Mouse (Mus musculus): Measurements from ENCODE around the gene Sec1.

Sec1 gene

DNA sequence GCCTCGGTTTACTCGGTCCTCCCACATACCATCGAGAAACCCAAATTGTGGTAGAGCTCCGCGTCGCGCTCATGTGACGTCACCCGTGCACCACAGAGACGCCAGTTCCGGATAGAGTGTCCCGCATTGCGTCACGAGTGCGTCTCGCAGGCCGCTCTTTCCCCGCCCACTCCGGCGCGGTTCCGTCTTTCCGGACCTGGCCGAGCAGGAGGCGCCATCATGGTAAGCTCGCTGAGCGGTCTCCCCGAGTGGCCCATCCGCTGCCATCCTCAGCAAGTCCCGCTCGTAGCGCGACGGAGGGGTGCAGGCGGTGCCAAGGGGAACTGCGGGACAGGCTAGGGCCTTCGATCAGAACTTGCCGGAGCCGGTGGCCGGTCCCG lies 23.7 kb upstream of the Sec1 start, which contains the start of gene Sphk2:
TSS of gene Sphk2 (minus strand) at position 85 of the 380 bp plus-strand sequence.
- DNase-seq (ENCODE audit: low spot score), result peak; percentile 97

DNA sequence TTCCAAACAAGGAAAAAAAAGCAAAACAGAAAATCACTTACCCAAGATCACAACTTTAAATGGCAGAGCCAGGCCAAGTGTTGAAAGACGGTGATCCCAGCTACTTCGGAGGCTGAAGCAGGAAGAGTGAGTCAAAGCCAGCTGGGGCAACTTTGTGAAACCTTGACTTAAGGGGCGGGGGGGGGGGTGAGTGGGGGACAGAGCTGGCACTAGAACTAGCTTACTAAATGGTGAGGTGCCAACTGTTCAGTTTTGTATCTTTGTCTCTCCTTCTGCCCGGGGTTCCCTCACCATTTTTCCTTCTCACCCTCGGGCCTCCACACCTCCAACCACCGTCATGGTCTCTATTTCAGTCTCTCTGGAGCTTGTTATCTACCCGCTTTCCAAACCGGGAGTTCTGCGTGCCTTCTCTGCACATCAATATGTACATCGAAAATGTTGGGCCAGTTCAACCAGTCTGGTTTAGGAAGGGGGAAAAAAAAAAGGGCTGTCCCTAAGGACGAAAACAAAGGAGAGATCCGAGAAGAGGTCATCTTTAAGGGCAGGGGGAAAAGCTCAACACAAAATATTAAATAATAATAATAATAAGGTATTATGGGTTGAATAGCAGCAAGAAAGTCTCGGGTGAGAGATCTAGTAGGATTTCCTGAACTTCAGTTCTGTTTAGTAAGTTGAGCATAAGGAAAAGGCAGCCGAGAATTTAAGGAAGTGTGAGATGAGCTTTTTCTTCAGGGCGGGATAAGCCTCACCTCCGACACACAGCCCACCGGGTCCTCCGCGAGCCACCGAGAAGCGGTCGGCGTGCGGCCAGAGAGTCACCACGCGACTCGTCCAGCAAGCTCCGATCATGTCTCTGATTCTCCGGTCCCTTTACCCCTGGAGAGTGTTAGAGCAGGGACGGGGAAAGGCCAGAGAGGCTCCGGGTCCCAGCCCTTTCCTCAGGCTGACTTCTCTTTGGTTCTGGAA lies 23.0 kb upstream of the Sec1 start:
- DNase-seq (ENCODE audit: low spot score), result no peak

DNA sequence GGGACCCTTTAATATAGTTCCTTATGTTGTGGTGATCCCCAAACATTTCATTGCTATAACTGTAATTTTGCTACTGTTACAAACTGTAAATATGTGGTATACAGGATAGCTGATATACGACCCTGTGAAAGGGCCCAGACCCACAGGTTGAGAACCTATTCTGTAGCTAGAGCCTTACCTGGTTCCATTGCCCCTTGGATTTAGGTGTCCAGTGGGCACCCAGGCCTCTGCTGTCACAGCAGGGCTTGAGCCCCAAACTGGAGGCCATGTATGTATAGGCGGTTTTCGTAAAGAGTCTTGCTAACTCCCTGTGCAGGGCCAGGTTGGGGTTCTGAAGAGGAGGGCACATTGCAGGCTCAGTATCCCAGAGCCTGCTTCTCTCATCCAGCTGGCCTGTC lies 22.3 kb upstream of the Sec1 start:
- DNase-seq (ENCODE audit: low spot score), result no peak

DNA sequence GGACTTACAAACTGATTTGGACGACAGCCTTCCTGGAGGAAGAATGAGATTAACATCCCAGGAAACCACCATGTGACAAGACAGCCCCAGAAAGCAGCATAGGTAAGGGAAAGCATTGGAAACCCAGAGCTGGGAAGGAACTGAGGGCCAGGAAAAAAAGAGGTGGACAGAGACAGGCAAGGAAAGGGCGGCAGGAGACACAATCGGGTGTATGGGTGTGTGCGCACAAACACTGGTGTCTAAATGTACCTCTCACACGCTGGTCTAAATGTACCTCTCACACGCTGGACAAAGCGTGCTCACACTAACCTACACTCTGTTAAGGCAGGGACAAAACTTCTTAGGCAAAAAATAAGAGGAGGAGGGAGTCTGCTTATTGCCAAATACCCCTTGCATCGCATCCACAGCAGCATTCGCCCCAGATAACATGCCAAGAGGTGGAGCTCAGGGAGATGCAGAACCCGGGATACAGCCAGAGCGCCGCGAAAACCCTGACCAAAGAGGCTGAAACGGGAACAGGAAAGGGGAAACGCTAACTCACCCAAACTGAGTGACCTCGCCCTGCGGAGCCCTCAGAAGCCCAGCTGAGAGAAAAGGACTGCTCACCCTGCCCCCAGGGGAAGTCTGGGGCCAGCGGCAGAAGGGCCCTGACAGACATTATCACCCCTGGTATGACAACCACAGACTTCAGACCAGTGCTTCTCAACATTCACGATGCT lies 21.7 kb upstream of the Sec1 start:
- no peak for DNase-seq (ENCODE audit: low spot score)

DNA sequence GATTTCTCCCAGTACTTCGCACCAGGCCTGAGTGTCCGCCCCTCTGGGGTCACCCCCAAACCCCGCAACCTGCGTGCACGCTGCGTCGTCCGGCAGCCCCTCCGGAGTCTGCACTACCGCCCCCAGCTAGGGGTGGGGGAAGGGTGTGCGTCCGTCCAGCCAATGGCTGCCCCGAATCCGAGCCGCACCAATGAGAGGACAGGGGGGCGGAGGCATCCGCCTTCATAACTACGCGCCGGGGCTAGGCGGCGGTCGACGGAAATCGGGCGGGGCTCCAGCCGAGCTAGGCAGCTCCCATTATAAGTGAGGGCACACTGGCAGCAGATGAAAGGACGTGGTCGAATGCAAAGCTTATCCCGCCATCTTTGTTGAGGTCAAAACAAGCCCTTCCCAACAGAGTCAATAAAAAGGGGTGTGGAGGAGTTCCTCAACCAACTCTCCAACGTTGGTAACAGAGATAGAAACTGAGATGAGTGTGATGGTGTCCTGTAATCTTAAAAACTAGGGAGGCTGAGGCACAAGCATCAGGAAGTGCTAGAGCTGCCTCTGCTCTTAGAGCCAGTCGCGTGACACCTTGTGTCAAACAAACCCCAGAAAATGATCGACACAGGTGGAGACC lies 21.0 kb upstream of the Sec1 start, which contains the start of gene Rpl18:
TSS of gene Rpl18 (plus strand) at position 368 of the 619 bp plus-strand sequence.
- peak; percentile 95 for DNase-seq (ENCODE audit: low spot score)

DNA sequence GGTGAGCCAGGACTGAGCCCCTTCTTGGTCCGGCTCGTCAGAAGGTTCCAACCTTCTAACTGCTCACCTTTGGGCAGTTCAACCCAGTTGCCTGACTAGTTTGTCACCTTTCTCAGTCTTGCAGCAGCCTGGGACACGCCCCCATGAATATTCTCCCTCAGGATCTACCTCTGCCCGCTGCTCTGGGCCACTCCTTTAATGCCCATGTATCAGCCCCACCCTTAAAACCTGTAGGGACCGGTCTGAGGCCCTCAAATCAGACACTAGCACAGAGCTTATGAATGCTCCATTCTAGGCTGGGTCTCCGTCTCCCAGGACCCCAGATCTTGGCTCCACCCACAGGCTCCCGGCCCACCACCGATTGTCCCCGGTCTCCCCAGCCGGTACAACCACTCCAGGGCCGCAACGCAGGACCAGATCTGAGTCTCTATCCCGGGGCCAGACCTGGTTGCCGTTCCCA lies 20.5 kb upstream of the Sec1 start:
- peak; percentile 32 for DNase-seq (ENCODE audit: low spot score)

DNA sequence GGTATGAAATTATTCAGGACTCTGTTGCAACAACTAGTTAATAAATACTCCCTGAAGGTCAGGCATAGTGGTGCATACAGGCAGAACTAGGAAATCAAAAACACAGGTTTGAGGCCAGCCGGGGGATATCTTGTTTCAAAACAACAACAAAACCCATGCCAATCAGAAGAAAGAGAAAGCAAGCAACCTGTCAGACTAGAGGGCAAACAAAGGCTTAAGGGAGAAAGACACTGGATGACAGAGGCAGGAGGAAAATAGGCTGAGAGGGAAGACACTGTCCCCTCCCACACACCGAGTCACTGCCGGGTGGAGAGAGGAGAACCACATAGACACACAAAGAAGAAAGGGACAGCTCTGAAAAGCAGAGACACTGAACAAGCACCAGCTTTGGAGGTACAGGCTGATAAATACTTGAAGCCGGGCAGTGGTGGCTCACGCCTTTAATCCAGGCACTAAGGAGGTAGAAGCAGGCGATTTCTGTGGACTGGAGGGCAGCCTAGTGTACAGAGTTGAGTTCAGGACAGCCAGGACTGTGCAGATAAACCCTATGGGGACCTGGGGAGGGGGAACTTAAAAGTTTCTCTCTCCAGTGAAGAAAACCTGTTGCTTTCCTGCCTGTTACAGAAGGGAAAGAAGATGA lies 19.8 kb upstream of the Sec1 start:
- DNase-seq (ENCODE audit: low spot score), result no peak

DNA sequence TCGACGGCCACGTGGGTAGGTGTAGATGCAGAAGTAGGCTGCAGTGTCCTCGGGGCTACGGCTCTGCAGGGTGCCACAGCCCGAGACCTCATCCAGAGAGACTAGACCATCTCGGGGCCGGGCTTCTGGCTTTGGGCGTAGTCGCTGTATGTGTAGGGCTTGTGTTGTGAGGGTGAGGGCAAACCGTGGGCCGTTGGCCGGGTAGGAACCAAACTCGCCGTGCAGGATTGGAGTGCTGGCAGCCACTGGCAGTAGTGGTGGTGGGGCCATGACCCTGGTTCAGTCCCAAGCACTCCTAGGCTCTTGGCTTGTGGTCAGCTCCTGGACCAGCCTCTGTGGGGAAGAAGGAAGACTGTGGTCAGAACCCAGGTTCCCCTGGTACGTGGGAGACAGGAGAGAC lies 19.2 kb upstream of the Sec1 start:
- no peak for DNase-seq (ENCODE audit: low spot score)

DNA sequence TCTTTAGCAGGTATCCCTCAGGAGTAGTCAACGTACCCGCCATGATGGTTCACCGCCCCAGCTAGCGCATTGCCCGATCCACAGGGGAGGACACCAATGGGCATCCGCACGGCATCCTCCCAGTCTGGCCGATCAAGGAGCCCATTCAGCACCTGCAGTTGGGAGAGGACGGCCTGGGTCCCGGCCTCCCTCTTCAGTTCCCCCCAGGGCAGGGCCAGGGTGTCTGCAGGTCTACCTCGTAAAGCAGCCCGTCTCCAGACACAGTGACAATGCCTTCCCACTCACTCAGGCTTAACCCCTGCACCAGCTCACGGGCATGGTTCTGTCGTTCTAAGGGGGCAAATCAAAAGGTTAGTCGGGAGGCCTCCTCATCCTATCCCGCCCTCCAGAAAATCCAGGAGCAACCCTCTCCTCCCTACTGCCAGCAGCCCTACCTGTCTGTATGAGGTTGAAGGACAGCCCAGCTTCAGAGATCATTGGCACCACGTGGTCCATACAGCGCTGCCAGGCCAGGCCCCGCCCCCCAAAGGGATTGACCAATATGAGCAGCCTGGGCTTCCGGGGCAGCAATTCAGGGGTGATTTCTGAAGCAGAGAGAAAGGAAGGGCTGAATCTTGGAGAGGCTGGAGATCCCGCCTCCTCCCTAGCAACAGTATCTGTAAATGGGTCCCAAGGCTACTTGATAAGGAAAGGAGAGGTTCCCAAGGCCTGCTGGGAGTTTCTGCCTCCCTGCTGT lies 18.0 kb upstream of the Sec1 start:
- no peak for DNase-seq (ENCODE audit: low spot score)

DNA sequence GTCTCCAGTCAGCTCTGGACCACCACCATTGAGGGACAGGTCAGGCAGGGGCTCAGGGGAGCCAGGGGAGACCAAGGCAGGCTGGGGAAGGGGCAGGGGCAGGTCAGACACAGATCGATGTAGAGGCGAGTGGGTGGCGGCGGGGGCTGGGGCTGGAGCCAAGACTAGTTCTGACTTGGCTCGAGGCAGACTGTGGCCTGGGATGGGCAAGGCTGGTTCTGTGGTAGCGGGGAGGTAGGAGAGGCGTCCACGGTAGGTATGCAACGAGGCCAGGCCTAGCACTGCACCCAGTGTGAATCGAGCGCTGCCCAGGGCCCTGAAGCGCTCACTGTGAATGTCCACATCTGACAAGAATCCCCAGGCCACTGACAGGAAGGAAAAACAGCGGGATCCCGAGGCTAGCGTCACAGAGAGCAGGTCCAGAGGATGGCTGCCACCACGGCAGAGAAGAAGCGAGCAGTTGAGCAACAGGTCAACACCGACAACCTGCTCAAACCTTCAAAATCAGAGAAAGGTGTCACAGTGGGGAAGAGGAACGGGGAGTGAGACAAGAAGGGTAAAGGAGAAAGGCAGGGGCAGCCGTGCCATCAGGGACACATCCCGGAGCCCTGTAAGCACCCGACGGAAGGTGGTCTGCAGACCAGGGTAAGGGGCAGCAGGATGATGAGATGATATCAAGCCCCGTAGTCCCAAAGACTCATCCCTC lies 17.3 kb upstream of the Sec1 start:
- DNase-seq (ENCODE audit: low spot score), result no peak

DNA sequence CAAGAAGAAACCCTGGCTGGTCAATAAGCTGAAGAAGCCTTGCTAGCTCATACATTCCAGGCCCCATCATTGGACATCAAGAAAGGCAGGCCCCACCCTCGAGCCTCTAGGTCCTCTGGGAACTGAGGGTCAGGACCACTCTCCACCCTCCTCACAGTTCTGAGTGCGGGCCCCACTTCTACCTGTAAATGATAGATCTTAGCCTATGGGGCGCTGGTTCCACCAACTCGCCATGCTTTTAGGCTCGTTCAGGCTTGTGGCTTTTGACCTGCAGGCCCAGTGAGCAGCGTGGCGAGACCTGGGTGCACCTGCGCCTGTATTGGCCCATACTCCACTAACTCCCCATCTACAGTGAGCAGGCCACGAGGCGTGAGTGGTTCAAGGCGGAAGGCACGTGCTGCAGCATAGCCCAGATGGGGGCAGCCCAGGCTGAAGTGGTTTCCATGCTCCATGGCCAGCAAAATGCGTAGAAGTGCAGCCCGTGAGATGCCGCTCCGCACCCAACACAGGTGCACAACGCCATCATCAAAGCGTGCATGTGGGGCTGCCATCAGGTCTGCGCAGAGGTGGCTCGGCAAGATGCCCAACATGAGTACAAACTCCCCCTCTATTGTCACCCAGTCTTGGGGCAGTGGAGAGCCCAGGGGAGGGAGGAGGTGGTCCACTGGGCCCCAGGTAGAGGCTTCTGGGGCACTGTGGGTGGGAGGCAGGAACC lies 16.4 kb upstream of the Sec1 start:
- no peak for DNase-seq (ENCODE audit: low spot score)

DNA sequence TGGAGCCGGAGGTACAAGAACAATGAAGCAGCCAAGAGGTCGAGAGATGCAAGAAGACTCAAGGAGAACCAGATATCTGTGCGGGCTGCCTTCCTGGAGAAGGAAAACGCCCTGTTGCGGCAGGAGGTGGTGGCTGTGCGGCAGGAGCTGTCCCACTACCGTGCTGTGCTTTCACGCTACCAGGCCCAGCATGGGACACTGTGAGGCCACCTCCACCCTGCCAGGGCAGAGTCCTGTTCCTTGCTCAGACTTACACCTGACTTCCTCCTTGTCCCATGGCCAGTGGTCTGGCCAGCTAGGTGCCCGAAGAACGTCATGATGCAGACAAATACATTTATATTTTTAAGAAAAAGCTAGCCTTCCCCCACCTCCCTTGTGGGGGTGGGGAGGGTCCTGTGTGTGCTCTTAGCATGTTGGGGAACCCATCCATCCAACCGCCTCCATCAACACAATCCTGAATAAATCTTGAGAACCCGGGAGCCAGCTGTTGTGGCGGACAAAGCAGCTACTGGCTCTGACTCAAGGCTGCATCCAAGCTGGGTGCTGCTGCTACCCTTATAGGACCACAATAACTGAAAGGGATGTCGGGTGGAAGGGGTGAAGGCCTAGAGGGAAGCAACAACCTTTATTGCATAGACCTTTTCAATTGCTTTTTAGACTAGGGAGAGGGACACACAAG lies 15.6 kb upstream of the Sec1 start:
- DNase-seq (ENCODE audit: low spot score), result no peak

DNA sequence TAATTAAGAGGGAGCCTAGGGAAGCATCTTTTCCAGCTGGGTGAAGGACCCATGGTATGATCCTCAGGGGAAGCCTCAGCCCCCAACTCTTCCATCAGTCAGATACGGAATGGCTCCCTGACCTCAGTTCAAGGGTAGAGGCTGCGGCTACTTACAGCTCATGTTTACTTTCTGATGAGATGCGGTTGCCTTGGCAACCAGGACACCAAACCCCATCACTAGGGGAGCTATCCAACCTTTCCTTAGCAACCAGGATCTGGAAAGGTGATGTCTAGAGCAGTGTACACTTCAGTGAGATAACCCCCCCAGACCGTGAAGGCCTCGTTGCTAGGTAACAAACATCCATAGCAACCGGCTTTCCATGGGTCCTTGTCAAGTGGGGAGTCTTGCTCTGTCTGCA lies 14.8 kb upstream of the Sec1 start:
- peak; percentile 67 for DNase-seq (ENCODE audit: low spot score)

DNA sequence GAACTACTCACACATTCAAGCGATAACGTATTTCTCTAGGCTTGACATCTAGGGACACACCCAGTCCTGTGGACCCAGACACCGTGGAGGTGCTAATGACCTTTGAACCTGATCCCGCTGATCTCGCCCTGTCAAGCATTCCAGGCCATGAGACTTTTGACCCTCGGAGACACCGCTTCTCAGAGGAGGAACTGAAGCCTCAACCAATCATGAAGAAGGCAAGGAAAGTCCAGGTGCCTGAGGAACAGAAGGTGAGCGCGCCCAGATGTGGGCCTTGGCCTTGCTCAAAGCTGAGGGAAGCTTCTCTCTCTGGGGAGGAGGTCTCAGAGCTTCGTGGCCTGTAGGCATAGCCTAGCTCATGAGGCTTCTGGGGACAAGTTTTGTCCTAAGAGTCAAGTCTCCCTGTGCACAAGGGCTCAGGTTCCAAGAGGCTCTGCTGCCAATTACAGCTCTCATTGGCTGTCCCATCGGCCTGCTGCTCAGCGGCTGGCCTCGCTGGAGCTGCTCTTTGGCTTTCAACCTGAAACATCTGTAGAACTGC lies 14.1 kb upstream of the Sec1 start:
- DNase-seq (ENCODE audit: low spot score), result no peak

DNA sequence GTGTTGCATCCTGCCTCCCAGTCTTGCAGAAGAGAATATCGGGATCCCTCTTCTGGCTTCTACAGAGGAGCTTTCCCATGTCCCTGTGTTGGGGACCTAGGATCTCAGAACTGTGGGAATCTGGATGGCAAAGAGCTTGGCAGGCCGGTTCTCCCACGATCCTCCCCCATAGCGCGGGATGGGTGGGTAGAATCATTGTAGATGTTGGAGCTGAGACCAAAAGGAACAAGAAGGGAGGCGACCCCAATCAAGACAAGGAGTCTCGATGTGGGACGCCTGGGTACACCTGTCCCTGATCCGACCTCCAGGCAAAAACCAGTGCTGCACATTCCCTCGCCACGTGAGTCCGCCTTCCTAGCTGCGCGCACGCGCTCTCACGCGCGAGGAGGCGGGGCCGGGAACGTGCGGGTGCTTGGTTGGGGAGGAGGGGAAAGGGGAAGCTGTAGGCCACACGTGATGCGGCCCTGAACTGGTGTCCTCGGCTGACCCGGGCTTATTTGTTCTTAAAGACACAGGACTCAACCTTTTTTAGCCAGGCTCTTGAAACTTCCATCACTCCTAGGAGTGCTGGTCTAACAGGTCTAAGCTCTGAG lies 13.3 kb upstream of the Sec1 start:
- peak; percentile 93 for DNase-seq (ENCODE audit: low spot score)

DNA sequence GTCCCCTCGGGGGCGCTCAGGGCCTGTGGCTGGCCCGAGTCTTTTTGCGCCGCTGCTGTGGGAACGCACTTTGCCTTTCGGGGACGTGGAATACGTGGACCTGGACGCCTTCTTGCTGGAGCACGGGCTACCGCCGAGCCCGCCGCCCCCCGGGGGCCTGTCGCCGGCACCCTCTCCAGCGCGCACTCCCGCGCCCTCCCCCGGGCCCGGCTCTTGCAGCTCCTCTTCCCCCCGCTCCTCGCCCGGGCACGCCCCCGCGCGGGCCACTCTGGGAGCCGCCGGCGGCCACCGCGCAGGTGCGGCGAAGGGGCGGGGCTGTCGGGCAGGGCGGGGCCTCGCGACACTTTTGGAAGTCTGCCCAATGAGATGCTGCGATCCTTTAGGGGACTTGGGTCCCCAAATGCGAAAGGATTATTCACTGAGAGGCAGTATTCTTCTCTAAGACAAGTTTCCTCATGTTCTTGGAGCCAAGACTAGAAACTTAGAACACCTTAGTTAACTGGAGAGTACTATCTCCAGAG lies 12.6 kb upstream of the Sec1 start:
- DNase-seq (ENCODE audit: low spot score), result peak; percentile 85

DNA sequence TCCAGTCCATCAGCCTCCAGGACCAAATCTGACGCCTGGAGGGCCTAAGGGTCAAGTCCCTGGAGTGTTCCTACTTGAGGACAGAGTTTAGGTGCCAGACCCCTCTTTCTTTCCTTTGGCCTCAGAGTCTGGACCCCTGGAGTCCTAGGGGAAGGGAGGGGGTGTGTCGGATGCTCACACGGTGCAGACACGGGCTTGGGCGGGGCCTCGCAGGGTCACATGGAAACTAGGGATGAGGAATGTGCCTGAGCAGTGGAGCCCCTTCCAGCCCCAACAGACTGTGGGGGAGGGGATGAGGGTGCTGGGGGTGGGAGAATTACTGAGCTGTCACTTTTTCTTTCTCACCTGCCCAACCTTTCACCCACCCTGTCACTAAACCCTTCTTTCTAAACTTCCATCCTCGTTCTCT lies 11.7 kb upstream of the Sec1 start:
- DNase-seq (ENCODE audit: low spot score), result peak; percentile 59

DNA sequence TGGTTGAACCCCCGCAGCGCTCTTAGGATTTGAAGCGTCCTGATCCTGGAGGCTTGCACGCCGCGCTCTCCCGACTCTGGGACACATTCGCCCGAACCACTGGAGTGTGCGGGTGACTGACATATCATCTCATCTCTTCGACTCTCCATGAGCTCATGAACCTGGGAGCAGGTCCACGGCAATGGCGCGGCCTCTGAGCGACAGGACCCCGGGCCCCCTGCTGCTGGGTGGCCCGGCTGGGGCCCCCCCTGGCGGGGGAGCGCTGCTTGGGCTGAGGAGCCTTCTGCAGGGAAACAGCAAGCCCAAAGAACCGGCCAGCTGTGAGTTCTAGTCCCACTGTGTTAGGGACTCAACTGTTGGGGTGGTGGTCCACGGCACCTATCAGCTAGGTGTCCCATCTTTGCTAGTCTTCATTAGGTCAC lies 11.3 kb upstream of the Sec1 start:
- DNase-seq (ENCODE audit: low spot score), result no peak
